Mouse (Mus musculus) hindbrain, embryonic 13.5 days (tissue): ENCODE results near the gene Arhgef1. TPM values are rescaled to one million over a fixed set of nuclear protein-coding genes. Genes with fewer than 3 reads are reported as not detected.

Experiments
- ATAC-seq: fragments of 200-750 bp; cut with Nextera tagmentation; 2 replicates; pipeline ENCODE4 v1.8.0; 2017; ENCODE audit warnings: moderate TSS enrichment; ENCODE audit not compliant: low FRiP score
- H3K27ac ChIP-seq: fragments of 300-500 bp; sonication (generic); 2 replicates; pipeline ENCODE4 v1.5.1; 2015; ENCODE audit warnings: inconsistent platforms, mild to moderate bottlenecking, moderate library complexity
- H3K27me3 ChIP-seq: fragments of 300-500 bp; sonication (generic); 2 replicates; pipeline ENCODE4 v1.6.1; 2015; ENCODE audit warnings: mild to moderate bottlenecking, inconsistent platforms
- H3K36me3 ChIP-seq: fragments of 300-500 bp; sonication (generic); 2 replicates; pipeline ENCODE4 v1.6.1; 2015; ENCODE audit warnings: mild to moderate bottlenecking, inconsistent platforms
- H3K4me1 ChIP-seq: fragments of 300-500 bp; sonication (generic); replicated peaks from 2 replicates; pipeline ENCODE4 v1.6.1; 2015; ENCODE audit warnings: inconsistent platforms
- H3K4me2 ChIP-seq: fragments of 300-500 bp; sonication (generic); 2 replicates; pipeline ENCODE4 v1.6.1; 2015; ENCODE audit warnings: inconsistent platforms, mild to moderate bottlenecking, moderate library complexity
- H3K4me3 ChIP-seq: fragments of 300-500 bp; sonication (generic); 2 replicates; pipeline ENCODE4 v1.5.1; 2015; ENCODE audit warnings: mild to moderate bottlenecking, inconsistent platforms
- H3K9ac ChIP-seq: fragments of 300-500 bp; sonication (generic); 2 replicates; pipeline ENCODE4 v1.6.1; 2015; ENCODE audit warnings: mild to moderate bottlenecking, inconsistent platforms
- H3K9me3 ChIP-seq: fragments of 300-500 bp; sonication (generic); 2 replicates; pipeline ENCODE4 v1.6.1; 2016; ENCODE audit warnings: inconsistent platforms
- WGBS: fragments of 180-500 bp; shearing (Covaris S2); methylation state at CpG from one replicate; pipeline ENCODE4 v1.1.7; 2015; 5-methylcytosine and 5-hydroxymethylcytosine counted together
- polyA plus RNA-seq: library from polyadenylated mRNA; unstranded; fragments of >200 nt; fragmentation: Nextera tagmentation; extraction: Ambion mirVana; gene quantifications from 2 replicates; pipeline ENCODE4 v1.2.1, GENCODE M21; 2015

Gene Arhgef1
- polyA plus RNA-seq, 1 experiment from 2014 or later = 56.4 TPM

DNA sequence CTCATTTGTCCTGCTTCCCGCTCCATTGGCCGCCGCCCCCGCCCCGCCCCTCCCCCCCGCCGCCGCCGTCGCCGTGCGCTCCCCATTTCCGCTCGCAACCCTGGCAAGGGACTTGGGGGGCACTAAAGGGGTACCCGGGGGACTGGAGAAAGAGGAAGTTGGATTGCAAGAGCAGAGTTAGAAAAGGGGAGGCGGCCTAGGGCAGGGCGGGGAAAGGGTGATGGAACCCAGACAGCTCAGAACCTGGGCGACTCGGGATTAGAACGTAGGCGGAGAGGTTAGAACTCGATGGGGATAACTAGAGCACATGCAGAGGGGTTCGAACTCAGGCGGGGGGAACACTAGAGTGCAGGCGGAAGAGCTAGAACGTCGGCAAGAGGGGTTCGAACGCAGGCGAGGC, 51.7 kb downstream of the Arhgef1 start:
- ATAC-seq = no peak

DNA sequence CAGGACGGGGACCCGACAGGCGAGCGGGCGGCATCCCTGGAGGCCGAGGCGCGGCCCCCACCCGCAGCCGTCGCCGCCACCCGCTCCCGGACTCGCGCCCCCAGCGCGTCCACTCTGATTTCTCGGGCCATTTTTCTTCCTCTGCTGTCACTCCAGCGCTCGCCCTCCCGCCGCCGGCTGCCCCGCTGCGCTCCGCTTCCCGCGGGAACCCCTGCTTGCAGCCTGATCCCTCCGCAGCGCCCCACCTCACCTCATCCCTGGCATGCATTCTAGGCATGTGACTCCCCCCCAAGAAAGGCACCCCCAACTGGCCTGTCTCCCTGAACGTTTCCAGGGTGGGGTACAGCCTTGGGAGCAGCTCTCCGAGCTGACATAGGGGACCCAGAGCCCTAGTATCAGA, 52.5 kb downstream of the Arhgef1 start:
- ATAC-seq = no peak
- peaks cover 72% of the 10 kb centered on the region for H3K27me3 ChIP-seq
- no peaks in the 10 kb centered on the region for H3K36me3 ChIP-seq
- peak overlapping the region; percentile 31 for H3K4me3 ChIP-seq
- no peaks in the 10 kb centered on the region for H3K9me3 ChIP-seq
- H3K27ac ChIP-seq = no peak overlapping the region
- peak overlapping the region; percentile 54 for H3K4me2 ChIP-seq
- H3K9ac ChIP-seq = peak overlapping the region; percentile 65
- 4% methylated on average over 17 of the region's 33 CpGs for WGBS
- peaks cover 50% of the 10 kb centered on the region for H3K4me1 ChIP-seq

More for the DNA sequence above, 51.7 kb downstream of the Arhgef1 start:
- Histone ChIP-seq H3K9ac (peak overlapping the region; percentile 53), H3K9me3 (no peaks in the 10 kb centered on the region), H3K27ac (no peak overlapping the region), H3K4me1 (peaks cover 58% of the 10 kb centered on the region), H3K36me3 (no peaks in the 10 kb centered on the region), H3K27me3 (peaks cover 79% of the 10 kb centered on the region), H3K4me2 (peak overlapping the region; percentile 54), H3K4me3 (peak overlapping the region; percentile 31)
- 3% methylated on average over 26 of the region's 30 CpGs for WGBS

DNA sequence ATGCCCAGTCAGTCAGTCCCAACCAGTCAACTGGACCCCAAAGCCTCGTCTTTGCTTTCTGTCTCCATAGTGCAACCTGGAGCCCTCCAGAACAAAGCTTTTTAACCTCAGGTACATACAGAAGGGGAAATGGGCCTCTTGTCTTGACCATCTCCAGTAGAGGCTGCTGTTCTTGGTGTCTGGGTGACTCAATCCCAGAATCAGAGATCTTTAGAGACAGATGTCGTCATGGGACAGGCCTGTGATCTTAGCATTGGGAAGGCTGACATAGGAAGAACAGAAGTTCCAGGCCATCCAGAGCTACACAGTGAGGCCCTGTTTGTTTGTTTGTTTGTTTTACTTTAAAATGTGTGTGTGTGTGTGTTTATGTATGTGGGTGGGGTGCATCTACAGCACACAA, 61.6 kb downstream of the Arhgef1 start:
- H3K4me2 ChIP-seq = no peak overlapping the region
- WGBS = 73% methylated on average over 2 of the region's 2 CpGs
- no peaks in the 10 kb centered on the region for H3K4me1 ChIP-seq
- H3K27me3 ChIP-seq = no peaks in the 10 kb centered on the region
- no peak overlapping the region for H3K4me3 ChIP-seq
- peaks cover 5% of the 10 kb centered on the region for H3K36me3 ChIP-seq
- H3K9ac ChIP-seq = no peak overlapping the region
- no peaks in the 10 kb centered on the region for H3K9me3 ChIP-seq
- H3K27ac ChIP-seq = no peak overlapping the region
- no peak for ATAC-seq

DNA sequence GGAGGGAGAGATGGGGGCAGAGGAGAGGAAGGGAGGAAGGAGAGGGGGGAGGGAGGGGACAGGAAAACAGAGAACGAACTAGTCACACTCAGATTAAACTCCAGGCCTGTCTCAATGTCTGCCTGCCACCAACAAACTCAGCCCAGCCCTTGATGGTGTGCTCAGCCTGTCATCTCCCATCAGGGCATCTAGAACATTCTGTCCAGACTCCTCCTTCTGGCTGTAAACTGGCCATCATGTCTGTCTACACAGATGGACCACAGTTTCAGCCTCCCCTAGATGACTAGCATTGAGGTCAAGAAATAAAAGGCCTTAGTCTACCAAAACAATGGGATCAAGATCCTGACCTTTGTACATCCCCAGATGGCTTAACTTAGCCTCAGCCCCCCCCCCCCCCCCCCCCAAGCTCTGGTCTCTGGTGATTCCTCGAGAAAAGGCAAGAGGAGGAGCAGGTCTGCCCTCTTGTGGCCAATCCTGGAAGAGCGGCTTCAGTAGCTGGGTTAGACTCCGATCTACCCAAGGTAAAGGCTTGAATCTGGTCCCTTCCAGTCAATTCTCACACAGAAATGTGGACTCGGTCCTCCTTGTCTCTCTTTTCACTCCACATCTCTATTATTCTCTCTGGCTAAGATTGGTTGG, 62.3 kb downstream of the Arhgef1 start:
- ATAC-seq = peak; percentile 45
- WGBS = 13% methylated on average over 5 of the region's 5 CpGs

DNA sequence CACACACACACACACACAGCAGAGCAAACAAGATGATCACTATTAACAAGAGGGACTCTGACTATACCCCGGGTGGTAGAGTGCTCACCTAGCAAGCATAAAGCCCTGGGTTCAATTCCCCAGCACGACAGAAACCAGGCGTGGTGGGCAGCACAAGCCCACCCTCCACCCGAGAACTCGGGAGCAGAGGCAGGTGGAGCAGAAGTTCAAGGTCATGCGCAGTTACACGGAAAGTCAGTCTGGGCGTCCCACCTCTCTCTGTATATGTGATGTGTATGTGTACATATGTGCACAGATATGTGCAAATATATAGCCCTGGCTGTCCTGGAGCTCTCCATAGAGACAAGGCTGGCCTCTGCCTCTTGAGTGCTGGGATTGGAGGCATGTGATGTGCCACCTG, 65.3 kb downstream of the Arhgef1 start:
- no peaks in the 10 kb centered on the region for H3K27me3 ChIP-seq
- no peak overlapping the region for H3K9ac ChIP-seq
- no peak overlapping the region for H3K27ac ChIP-seq
- H3K4me3 ChIP-seq = no peak overlapping the region
- H3K4me2 ChIP-seq = no peak overlapping the region
- H3K36me3 ChIP-seq = peaks cover 12% of the 10 kb centered on the region
- 84% methylated on average over 8 of the region's 8 CpGs for WGBS
- no peaks in the 10 kb centered on the region for H3K9me3 ChIP-seq
- peaks cover 16% of the 10 kb centered on the region for H3K4me1 ChIP-seq
- ATAC-seq = no peak

More for the DNA sequence above, 62.3 kb downstream of the Arhgef1 start:
- H3K9me3 ChIP-seq = no peaks in the 10 kb centered on the region
- no peaks in the 10 kb centered on the region for H3K27me3 ChIP-seq
- no peak overlapping the region for H3K9ac ChIP-seq
- H3K4me2 ChIP-seq = no peak overlapping the region
- no peak overlapping the region for H3K27ac ChIP-seq
- H3K36me3 ChIP-seq = peaks cover 12% of the 10 kb centered on the region
- H3K4me1 ChIP-seq = 0 out of 2 replicates have a peak, but pooled peaks cover 3% of the 10 kb centered on the region
- no peak overlapping the region for H3K4me3 ChIP-seq

DNA sequence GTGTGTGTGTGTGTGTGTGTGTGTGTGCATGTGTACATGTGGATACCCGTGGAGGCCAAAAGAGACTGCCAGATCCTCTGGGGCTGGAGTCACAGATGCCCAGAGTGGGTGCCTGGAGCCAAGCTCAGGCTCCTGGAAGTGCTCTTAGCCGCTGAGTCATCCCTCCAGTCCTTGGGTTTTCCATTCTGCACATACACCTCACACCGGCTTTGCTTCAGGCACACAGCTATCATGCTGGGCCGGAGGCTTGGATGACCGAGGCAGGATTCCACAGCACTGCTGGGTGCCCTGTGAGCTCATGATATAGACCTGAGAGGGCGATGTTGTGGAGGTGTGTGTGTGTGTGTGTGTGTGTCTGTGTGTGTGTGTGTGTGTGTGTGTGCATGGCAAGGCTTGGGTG, 65.8 kb downstream of the Arhgef1 start:
- no peak for ATAC-seq
- 74% methylated on average over 6 of the region's 6 CpGs for WGBS

DNA sequence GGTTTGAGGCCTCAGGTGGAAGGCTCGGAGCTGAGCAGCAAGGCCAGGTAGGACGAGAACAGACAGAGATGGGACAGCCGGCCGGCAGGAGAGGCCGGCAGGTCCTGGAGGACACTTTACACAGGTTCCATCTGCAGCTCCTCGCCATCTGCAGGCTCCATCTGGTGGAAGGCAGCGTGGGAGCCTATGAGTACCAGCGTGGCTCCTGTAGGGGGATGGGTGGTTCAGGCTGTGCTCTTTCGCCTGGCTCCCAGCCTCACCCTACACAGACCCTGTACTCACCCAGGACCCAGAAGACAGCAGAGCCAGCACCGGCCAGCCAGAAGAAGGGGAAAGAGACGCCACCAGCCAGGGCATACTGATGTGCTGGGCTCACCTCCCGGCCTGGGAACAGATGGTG, 67.1 kb downstream of the Arhgef1 start:
- no peak for ATAC-seq
- no peaks in the 10 kb centered on the region for H3K9me3 ChIP-seq
- no peaks in the 10 kb centered on the region for H3K27me3 ChIP-seq
- peaks cover 16% of the 10 kb centered on the region for H3K4me1 ChIP-seq
- H3K36me3 ChIP-seq = peaks cover 12% of the 10 kb centered on the region
- H3K9ac ChIP-seq = no peak overlapping the region
- 75% methylated on average over 12 of the region's 12 CpGs for WGBS
- H3K4me3 ChIP-seq = no peak overlapping the region
- no peak overlapping the region for H3K27ac ChIP-seq
- no peak overlapping the region for H3K4me2 ChIP-seq

More for the DNA sequence above, 65.8 kb downstream of the Arhgef1 start:
- H3K27me3 ChIP-seq = no peaks in the 10 kb centered on the region
- no peak overlapping the region for H3K9ac ChIP-seq
- H3K4me1 ChIP-seq = peaks cover 16% of the 10 kb centered on the region
- no peak overlapping the region for H3K4me2 ChIP-seq
- no peak overlapping the region for H3K27ac ChIP-seq
- no peaks in the 10 kb centered on the region for H3K9me3 ChIP-seq
- H3K36me3 ChIP-seq = peaks cover 12% of the 10 kb centered on the region
- H3K4me3 ChIP-seq = no peak overlapping the region

DNA sequence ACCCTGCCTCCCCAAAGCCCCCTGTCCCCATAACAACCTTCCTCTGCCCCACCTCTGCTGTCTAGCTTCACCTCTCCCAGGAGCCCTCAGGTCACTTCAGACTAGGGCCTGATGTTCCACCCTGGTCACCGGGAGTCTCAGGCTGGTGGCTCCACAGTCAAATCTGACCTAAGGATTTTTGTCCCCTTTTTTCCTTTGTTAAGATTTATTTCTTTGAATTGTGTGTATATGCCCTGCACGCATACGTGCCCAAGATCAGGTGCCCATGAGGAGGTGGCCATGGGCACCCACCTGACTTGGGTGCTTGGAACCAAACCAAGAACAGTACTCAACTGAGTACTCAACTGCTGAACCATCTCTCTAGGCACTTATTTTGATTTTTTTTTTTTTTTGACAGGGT, 67.6 kb downstream of the Arhgef1 start:
- Histone ChIP-seq H3K9me3 (no peaks in the 10 kb centered on the region), H3K36me3 (peaks cover 12% of the 10 kb centered on the region), H3K27me3 (no peaks in the 10 kb centered on the region), H3K9ac (no peak overlapping the region), H3K27ac (no peak overlapping the region), H3K4me1 (peaks cover 16% of the 10 kb centered on the region), H3K4me3 (no peak overlapping the region), H3K4me2 (no peak overlapping the region)
- 91% methylated on average over 3 of the region's 3 CpGs for WGBS
- no peak for ATAC-seq

DNA sequence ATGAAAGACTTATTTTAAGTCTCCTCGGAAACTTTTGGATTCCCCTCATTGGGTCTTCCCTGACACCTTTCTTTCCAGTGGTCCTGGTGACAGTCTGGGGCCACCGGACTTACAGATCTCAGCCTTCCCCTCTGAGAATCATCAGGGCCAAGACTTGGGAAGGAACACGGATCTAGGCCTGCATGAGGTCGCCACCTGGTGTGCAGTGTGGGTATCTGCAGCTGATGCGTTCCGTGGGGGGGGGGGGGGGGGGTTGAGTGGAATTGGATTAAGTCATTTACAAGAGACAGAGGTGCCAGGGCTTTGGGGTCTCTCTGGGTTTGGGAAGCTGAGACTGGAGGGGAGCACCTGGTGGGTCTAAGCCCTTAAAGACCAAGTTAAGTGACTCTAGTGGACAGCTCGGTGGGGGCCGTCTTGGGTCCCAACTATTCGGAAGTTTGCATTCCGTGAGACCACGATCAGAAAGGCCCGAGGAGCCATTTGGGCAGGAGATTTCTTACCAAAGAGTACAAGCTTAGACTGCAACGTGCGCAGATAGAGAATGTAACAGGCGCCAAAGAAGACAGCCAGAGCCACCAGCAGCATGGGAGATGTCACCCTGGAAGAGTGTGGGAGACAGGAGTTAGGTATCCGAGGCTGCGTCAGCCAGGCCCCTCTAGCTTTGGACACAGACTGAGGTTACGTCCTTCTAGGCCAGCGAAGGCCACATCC, 68.7 kb downstream of the Arhgef1 start:
- H3K4me3 ChIP-seq = peak overlapping the region; percentile 80
- H3K4me2 ChIP-seq = peak overlapping the region; percentile 67
- no peaks in the 10 kb centered on the region for H3K9me3 ChIP-seq
- H3K36me3 ChIP-seq = peaks cover 12% of the 10 kb centered on the region
- ATAC-seq = no peak; the same call in 1 of the 2 replicates
- peaks cover 16% of the 10 kb centered on the region for H3K4me1 ChIP-seq
- H3K27ac ChIP-seq = peak overlapping the region; percentile 86
- peak overlapping the region; percentile 94 for H3K9ac ChIP-seq
- H3K27me3 ChIP-seq = no peaks in the 10 kb centered on the region
- 12% methylated on average over 19 of the region's 19 CpGs for WGBS

DNA sequence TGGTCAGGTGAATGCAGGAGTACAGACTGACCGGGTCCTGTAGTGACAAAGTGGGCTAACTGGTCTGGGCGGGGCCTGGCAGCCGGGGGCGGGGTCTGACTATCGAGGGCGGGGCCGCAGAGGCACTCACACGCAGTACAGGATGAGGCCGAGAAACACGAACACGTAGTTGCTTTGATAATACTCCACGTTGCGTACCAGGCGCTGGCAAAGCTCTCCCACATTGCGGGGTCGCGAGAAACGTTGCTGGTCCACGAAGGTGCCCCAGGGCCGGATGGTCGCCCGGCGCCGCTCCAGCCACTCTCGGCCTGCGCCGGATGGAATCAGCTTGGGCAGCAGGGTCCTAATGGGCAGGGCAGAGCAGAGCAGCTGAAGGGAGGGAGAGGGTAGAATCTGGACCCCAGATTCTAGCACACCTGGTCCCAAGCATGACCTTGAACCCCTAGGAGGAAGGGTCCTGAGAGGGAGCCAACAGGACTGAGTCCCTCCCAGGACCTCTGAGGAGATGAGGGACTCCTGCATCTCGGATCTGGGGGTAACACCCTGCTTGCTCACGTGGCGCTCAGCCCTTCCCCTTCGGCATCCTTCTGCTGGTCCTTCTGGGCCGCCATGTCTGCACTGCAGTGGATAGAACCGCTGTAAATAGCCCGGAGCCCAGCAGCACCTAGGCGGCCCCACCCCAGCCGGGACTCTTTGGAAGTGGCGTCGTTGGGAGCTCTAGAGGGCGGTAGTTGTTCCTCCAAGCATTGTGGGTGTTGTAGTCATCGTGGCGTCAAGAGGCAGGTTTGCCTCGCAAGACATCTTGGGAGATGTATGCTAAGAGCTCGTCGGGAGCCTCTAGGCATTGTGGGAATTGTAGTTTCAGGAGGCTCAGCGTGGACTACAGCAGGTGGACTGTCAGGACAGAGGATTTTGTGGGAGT, 69.5 kb downstream of the Arhgef1 start, which contains the start of gene Rabac1:
TSS of gene Rabac1 (minus strand) at position 783 of the 922 bp plus-strand sequence.
- H3K27ac ChIP-seq = peak within 1 kb of the TSS; percentile 86
- under 1% methylated on average over 45 of the region's 45 CpGs for WGBS
- H3K27me3 ChIP-seq = no peaks in the 10 kb centered on the region
- peak; percentile 93 for ATAC-seq
- peaks cover 16% of the 10 kb centered on the region for H3K4me1 ChIP-seq
- no peaks in the 10 kb centered on the region for H3K9me3 ChIP-seq
- peak within 1 kb of the TSS; percentile 94 for H3K9ac ChIP-seq
- peaks cover 14% of the 10 kb centered on the region for H3K36me3 ChIP-seq
- peak within 1 kb of the TSS; percentile 80 for H3K4me3 ChIP-seq
- peak within 1 kb of the TSS; percentile 67 for H3K4me2 ChIP-seq

DNA sequence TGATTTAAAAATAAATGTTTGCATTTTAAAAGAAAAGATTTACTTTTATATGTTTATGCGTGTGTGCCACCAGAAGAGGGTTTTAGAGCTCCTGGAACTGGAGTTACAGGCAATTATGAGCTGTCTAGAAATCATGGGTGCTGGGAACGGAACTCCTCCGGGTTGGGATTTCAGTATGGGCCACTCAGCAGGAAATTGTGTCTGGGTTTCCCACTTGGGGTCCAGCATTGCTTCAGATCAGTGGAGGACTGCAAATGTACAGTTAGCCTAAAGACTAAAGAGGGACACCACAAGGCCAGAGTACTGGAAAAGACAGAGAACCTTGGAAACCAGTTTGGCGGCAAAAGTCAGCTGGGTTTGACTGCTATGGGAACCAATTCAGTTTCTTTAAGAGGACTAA, 70.5 kb downstream of the Arhgef1 start:
- no peaks in the 10 kb centered on the region for H3K27me3 ChIP-seq
- H3K36me3 ChIP-seq = peaks cover 23% of the 10 kb centered on the region
- H3K9me3 ChIP-seq = no peaks in the 10 kb centered on the region
- H3K4me1 ChIP-seq = peaks cover 16% of the 10 kb centered on the region
- no peak for ATAC-seq
- no peak overlapping the region for H3K27ac ChIP-seq
- WGBS = 86% methylated on average over 4 of the region's 4 CpGs
- H3K4me3 ChIP-seq = no peak overlapping the region
- no peak overlapping the region for H3K9ac ChIP-seq
- no peak overlapping the region for H3K4me2 ChIP-seq

DNA sequence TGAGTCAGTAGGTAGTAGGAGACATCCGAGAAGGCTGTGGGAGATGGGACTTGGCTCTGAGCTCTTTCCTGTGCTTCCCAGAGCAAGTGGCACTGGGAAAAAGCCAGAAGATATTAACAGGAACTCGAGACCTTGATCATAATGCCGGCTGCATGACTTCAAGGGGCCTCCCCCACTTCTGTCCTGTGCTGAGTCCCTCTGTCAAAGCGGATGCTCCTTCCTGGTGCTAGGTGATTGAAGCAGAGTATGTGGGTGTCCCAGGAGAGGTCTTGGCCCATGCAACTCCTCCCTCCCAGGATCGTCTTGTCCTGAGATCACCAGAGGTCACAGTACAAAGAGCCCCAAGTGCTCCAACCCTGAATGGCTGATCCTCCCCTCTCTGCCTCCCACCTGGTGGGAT, 71.2 kb downstream of the Arhgef1 start:
- 73% methylated on average over 5 of the region's 5 CpGs for WGBS
- ATAC-seq = no peak
- Histone ChIP-seq H3K4me1 (peaks cover 16% of the 10 kb centered on the region), H3K9me3 (no peaks in the 10 kb centered on the region), H3K4me2 (no peak overlapping the region), H3K36me3 (peaks cover 29% of the 10 kb centered on the region), H3K4me3 (no peak overlapping the region), H3K27ac (no peak overlapping the region), H3K27me3 (no peaks in the 10 kb centered on the region), H3K9ac (no peak overlapping the region)
